Mouse (Mus musculus): ENCODE results near the gene Gm7978. TPM values are rescaled to one million over a fixed set of nuclear protein-coding genes. Genes with fewer than 3 reads are reported as not detected.
"Not testable (repeated sequence)": the region's sequence is repeated elsewhere in the genome, so short reads cannot be mapped to it uniquely, and the experiment has no call there.

Gene Gm7978
- polyA plus RNA-seq (2015; fragmentation: Nextera tagmentation; extraction: Ambion mirVana), result not detected in 2 replicates

DNA sequence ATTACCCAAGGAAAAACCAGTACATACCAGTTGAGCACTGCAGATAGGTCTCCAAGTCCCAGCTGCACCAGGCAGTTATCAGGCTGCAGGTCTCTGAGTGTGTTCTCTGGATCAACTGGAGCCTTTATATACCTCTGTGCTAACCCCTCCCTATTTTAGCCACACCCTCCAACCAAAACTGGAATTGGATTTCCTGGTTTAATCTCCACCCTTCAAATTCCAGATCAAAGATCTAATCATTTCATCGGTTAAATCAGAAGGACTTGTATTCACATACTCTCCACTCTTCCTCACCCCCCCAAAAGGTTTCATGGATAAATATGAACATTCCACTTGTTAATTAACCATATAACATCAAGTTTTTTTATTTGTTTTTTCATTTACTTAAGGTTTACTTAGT is at the start of gene Gm7978:
Gene Gm7978 (minus strand): TSS at position 101 of the 400 bp plus-strand sequence.
- ATAC-seq (replicated peaks; ENCODE audit: low FRiP score, low read depth); H3K9me3 ChIP-seq (replicated peaks; ENCODE audit: low read length); H3K9ac ChIP-seq (ENCODE audit: low read depth, low read length); H3K27me3 ChIP-seq (ENCODE audit: insufficient read depth, low read length); H3K36me3 ChIP-seq (ENCODE audit: insufficient read depth, low read length); H3K4me1 ChIP-seq (replicated peaks; ENCODE audit: insufficient read depth, low read length); H3K27ac ChIP-seq; H3K4me2 ChIP-seq (ENCODE audit: low read length); H3K4me3 ChIP-seq (replicated peaks; ENCODE audit: low read depth, low read length); DNase-seq (ENCODE audit: low spot score): not testable (repeated sequence)
- no CpG with 5 or more reads among the region's 1 CpGs for WGBS

DNA sequence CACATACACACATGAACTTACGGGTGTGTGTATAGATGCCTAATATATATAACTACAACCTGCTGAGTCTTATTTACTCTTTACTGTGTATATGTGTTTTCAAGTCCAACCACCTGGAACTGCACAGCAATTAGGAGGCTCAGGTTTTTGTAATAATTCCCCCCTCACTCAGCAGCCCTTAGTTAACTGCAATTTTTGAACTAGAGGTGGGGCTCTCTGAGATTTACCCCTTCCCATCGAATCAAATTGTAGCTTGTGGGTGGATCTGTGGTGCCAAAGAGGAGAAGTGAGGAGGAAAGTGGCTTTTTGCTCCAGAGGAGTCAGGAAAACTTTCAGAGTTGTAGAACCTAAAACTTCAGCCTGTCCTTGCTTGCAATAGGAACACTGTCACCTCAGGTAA is 39.7 kb upstream of the Gm7978 start, which contains the start of gene E330014E10Rik:
Gene E330014E10Rik (plus strand): TSS at position 301 of the 400 bp plus-strand sequence.
- H3K27me3 ChIP-seq (ENCODE audit: insufficient read depth, low read length); H3K9ac ChIP-seq (ENCODE audit: low read depth, low read length); H3K4me3 ChIP-seq (replicated peaks; ENCODE audit: low read depth, low read length); H3K27ac ChIP-seq; ATAC-seq (replicated peaks; ENCODE audit: low FRiP score, low read depth); H3K36me3 ChIP-seq (ENCODE audit: insufficient read depth, low read length); H3K9me3 ChIP-seq (replicated peaks; ENCODE audit: low read length); DNase-seq (ENCODE audit: low spot score); H3K4me1 ChIP-seq (replicated peaks; ENCODE audit: insufficient read depth, low read length); H3K4me2 ChIP-seq (ENCODE audit: low read length): not testable (repeated sequence)
- no CpG with 5 or more reads among the region's 2 CpGs for WGBS

GRCm38 (mm10) chr5:95741714-95742113 is 5.7 kb upstream of the Gm7978 start, which contains the start of gene Gm7982:
Gene Gm7982, plus strand, starts transcription at chr5:95742014.
- no CpG with 5 or more reads among the region's 3 CpGs for WGBS
- not testable (repeated sequence) for DNase-seq (ENCODE audit: low spot score); H3K27ac ChIP-seq; H3K9me3 ChIP-seq (replicated peaks; ENCODE audit: low read length); H3K4me3 ChIP-seq (replicated peaks; ENCODE audit: low read depth, low read length); ATAC-seq (replicated peaks; ENCODE audit: low FRiP score, low read depth); H3K27me3 ChIP-seq (ENCODE audit: insufficient read depth, low read length); H3K9ac ChIP-seq (ENCODE audit: low read depth, low read length); H3K4me1 ChIP-seq (replicated peaks; ENCODE audit: insufficient read depth, low read length); H3K36me3 ChIP-seq (ENCODE audit: insufficient read depth, low read length); H3K4me2 ChIP-seq (ENCODE audit: low read length)

Other genes starting within 250 kb of the Gm7978 start
- not detected in 2 replicates for gene Gm3286, start 225.4 kb downstream of the Gm7978 start, polyA plus RNA-seq (2015; fragmentation: Nextera tagmentation; extraction: Ambion mirVana)
- not detected in 2 replicates for gene Gm7971, start 141.3 kb downstream of the Gm7978 start, polyA plus RNA-seq (2015; fragmentation: Nextera tagmentation; extraction: Ambion mirVana)
- not detected in 2 replicates for gene Gm7982, start 5.8 kb upstream of the Gm7978 start, polyA plus RNA-seq (2015; fragmentation: Nextera tagmentation; extraction: Ambion mirVana)
- not detected in 2 replicates for gene E330014E10Rik, start 39.8 kb upstream of the Gm7978 start, polyA plus RNA-seq (2015; fragmentation: Nextera tagmentation; extraction: Ambion mirVana)
- 4.9 and 6.0 TPM in 2 replicates for gene Cxcl13, start 220.8 kb upstream of the Gm7978 start, polyA plus RNA-seq (2015; fragmentation: Nextera tagmentation; extraction: Ambion mirVana)